Mouse (Mus musculus) frontal cortex, postnatal 25 days (tissue): ENCODE measurements around the gene S100pbp.

Experiments
- DNase-seq, 2 experiments: peaks; one replicate each; pipeline ENCODE4 v3.0.0; 2022; ENCODE audit warnings: low spot score in 2 of 2

S100pbp gene

GRCm38 (mm10) chr4:129105356-129105755, 84.2 kb downstream of the S100pbp start, which contains the start of gene Tmem54:
Tmem54 (plus strand) TSS chr4:129105548.
- DNase-seq, result no peak

GRCm38 (mm10) chr4:129102133-129102829, 87.2 kb downstream of the S100pbp start:
- DNase-seq, result no peak
